Mouse (Mus musculus) neural tube, postnatal 0 days (tissue): ENCODE data around the gene Rps3. TPM values are rescaled to one million over a fixed set of nuclear protein-coding genes. Genes with fewer than 3 reads are reported as not detected.

ENCODE experiments used
- polyA plus RNA-seq: library from polyadenylated mRNA; unstranded; fragments of >200 nt; fragmentation: Nextera tagmentation; extraction: Ambion mirVana; gene quantifications from 2 replicates; pipeline ENCODE4 v1.2.1, GENCODE M21; 2015

Gene Rps3
- 404 and 432 TPM in 2 replicates for polyA plus RNA-seq

GRCm38 (mm10) chr7:99483271-99483923 lies at the start of gene Rps3:
Gene Rps3 (minus strand): TSS chr7:99483738.

DNA sequence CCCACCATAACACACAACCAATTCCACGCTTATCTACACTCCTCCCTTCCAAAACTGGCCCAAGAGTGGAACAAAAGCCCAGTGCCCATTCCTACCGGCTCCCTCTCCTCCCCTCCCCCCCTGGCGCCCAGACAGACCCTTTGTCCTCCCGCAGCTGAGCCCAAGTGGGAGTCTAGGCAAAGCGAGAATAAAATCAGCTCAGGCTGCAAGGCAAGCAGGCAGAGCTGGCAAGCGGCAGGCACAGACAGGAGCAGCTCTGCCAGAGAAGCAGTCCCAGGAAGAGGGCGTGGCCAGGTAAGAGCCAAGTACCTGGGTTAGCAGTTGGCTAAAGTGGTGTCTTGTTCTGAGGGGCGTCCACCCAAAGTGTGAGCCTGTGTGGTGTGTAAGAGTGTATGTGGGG lies 17.7 kb downstream of the Rps3 start, which contains the start of gene Klhl35:
Gene Klhl35 (plus strand): TSS at position 194 of the 400 bp plus-strand sequence.

Other genes with a start within 250 kb of the Rps3 start
- gene Mogat2, start 245.1 kb downstream of the Rps3 start, polyA plus RNA-seq, result 0.20 and 0.25 TPM in 2 replicates
- 116 and 131 TPM in 2 replicates for gene Map6, start 216.3 kb downstream of the Rps3 start, polyA plus RNA-seq
- 170 and 183 TPM in 2 replicates for gene Serpinh1, start 130.5 kb downstream of the Rps3 start, polyA plus RNA-seq
- 22.7 and 27.8 TPM in 2 replicates for gene Gdpd5, start 102.3 kb downstream of the Rps3 start, polyA plus RNA-seq
- gene Klhl35, start 17.7 kb downstream of the Rps3 start, polyA plus RNA-seq, result 2.2 and 2.6 TPM in 2 replicates
- gene Arrb1, start 51.7 kb upstream of the Rps3 start, polyA plus RNA-seq, result 12.5 and 16.2 TPM in 2 replicates
- 3.7 TPM in 2 replicates for gene Tpbgl, start 143.4 kb upstream of the Rps3 start, polyA plus RNA-seq
- gene Slco2b1, start 227.6 kb upstream of the Rps3 start, polyA plus RNA-seq, result 7.3 and 8.9 TPM in 2 replicates
- not detected in 2 replicates for gene Olfr520, start 246.5 kb upstream of the Rps3 start, polyA plus RNA-seq